Mouse (Mus musculus): ENCODE results near the gene Npepps. TPM values are rescaled to one million over a fixed set of nuclear protein-coding genes. Genes with fewer than 3 reads are reported as not detected.
"Not testable (repeated sequence)": the region's sequence is repeated elsewhere in the genome, so short reads cannot be mapped to it uniquely, and the experiment has no call there.

Npepps gene
- 90.7 and 101 TPM in 2 replicates for polyA plus RNA-seq (2014; fragmentation: Nextera tagmentation; extraction: Ambion mirVana)

GRCm38 (mm10) chr11:97280216-97280861 is at the start of gene Npepps:
TSS of gene Npepps (minus strand) at chr11:97280638.
- H3K9me3 ChIP-seq (ENCODE audit: control insufficient read depth, low read depth, low read length): no peaks in the 10 kb centered on the region
- H3K27ac ChIP-seq (ENCODE audit: low read length): peak within 1 kb of the TSS; percentile 95
- peak; percentile 78 for ATAC-seq (ENCODE audit: insufficient number of reproducible peaks, insufficient read depth, low FRiP score, low read depth)
- no peaks in the 10 kb centered on the region for H3K27me3 ChIP-seq (ENCODE audit: control insufficient read depth, insufficient read depth, low read length)
- no peaks in the 10 kb centered on the region for H3K36me3 ChIP-seq (ENCODE audit: control insufficient read depth, insufficient read depth, low read length)
- peaks cover 18% of the 10 kb centered on the region; the same call in 1 of the 2 replicates for H3K4me1 ChIP-seq (ENCODE audit: control insufficient read depth, insufficient read depth, low read length)
- peak within 1 kb of the TSS; percentile 99 for H3K9ac ChIP-seq (replicated peaks; ENCODE audit: low read depth, low read length)
- H3K4me3 ChIP-seq (ENCODE audit: low read depth, low read length): peak within 1 kb of the TSS; percentile 97
- under 1% methylated on average over 42 of the region's 83 CpGs for WGBS
- peak within 1 kb of the TSS; percentile 65 for H3K4me2 ChIP-seq (replicated peaks; ENCODE audit: low read depth, low read length)

- ATAC-seq (ENCODE audit: insufficient number of reproducible peaks, insufficient read depth, low FRiP score, low read depth): no peak
- Histone ChIP-seq H3K9ac (replicated peaks; ENCODE audit: low read depth, low read length) (no peak overlapping the region), H3K36me3 (ENCODE audit: control insufficient read depth, insufficient read depth, low read length) (peaks cover 39% of the 10 kb centered on the region), H3K9me3 (ENCODE audit: control insufficient read depth, low read depth, low read length) (no peaks in the 10 kb centered on the region), H3K4me1 (ENCODE audit: control insufficient read depth, insufficient read depth, low read length) (no peaks in the 10 kb centered on the region), H3K27ac (ENCODE audit: low read length) (no peak overlapping the region), H3K27me3 (ENCODE audit: control insufficient read depth, insufficient read depth, low read length) (no peaks in the 10 kb centered on the region), H3K4me3 (ENCODE audit: low read depth, low read length) (no peak overlapping the region), H3K4me2 (replicated peaks; ENCODE audit: low read depth, low read length) (no peak overlapping the region)
- WGBS: 24% methylated on average over 9 of the region's 9 CpGs
Observed at GRCm38 (mm10) chr11:97328148-97328547, 47.7 kb upstream of the Npepps start.

- H3K36me3 ChIP-seq (ENCODE audit: control insufficient read depth, insufficient read depth, low read length): peaks cover 40% of the 10 kb centered on the region
- H3K9me3 ChIP-seq (ENCODE audit: control insufficient read depth, low read depth, low read length): no peaks in the 10 kb centered on the region
- H3K4me1 ChIP-seq (ENCODE audit: control insufficient read depth, insufficient read depth, low read length): no peaks in the 10 kb centered on the region
- no peak overlapping the region for H3K4me3 ChIP-seq (ENCODE audit: low read depth, low read length)
- no peak overlapping the region for H3K9ac ChIP-seq (replicated peaks; ENCODE audit: low read depth, low read length)
- no peaks in the 10 kb centered on the region for H3K27me3 ChIP-seq (ENCODE audit: control insufficient read depth, insufficient read depth, low read length)
- 80% methylated on average over 1 of the region's 1 CpGs for WGBS
- H3K4me2 ChIP-seq (replicated peaks; ENCODE audit: low read depth, low read length): no peak overlapping the region
- ATAC-seq (ENCODE audit: insufficient number of reproducible peaks, insufficient read depth, low FRiP score, low read depth): no peak
- no peak overlapping the region for H3K27ac ChIP-seq (ENCODE audit: low read length)
Observed at GRCm38 (mm10) chr11:97325224-97325623, 44.8 kb upstream of the Npepps start.

GRCm38 (mm10) chr11:97321894-97322600 is 41.6 kb upstream of the Npepps start:
- H3K4me2 ChIP-seq (replicated peaks; ENCODE audit: low read depth, low read length); H3K4me3 ChIP-seq (ENCODE audit: low read depth, low read length); H3K9ac ChIP-seq (replicated peaks; ENCODE audit: low read depth, low read length); H3K4me1 ChIP-seq (ENCODE audit: control insufficient read depth, insufficient read depth, low read length); ATAC-seq (ENCODE audit: insufficient number of reproducible peaks, insufficient read depth, low FRiP score, low read depth); H3K9me3 ChIP-seq (ENCODE audit: control insufficient read depth, low read depth, low read length); H3K27me3 ChIP-seq (ENCODE audit: control insufficient read depth, insufficient read depth, low read length); H3K27ac ChIP-seq (ENCODE audit: low read length): not testable (repeated sequence)
- peaks cover 28% of the 10 kb centered on the region for H3K36me3 ChIP-seq (ENCODE audit: control insufficient read depth, insufficient read depth, low read length)
- 83% methylated on average over 8 of the region's 8 CpGs for WGBS

GRCm38 (mm10) chr11:97321197-97321596 is 40.8 kb upstream of the Npepps start:
- Histone ChIP-seq H3K27ac (ENCODE audit: low read length) (no peak overlapping the region), H3K9me3 (ENCODE audit: control insufficient read depth, low read depth, low read length) (no peaks in the 10 kb centered on the region), H3K4me3 (ENCODE audit: low read depth, low read length) (no peak overlapping the region), H3K4me2 (replicated peaks; ENCODE audit: low read depth, low read length) (no peak overlapping the region), H3K4me1 (ENCODE audit: control insufficient read depth, insufficient read depth, low read length) (0 out of 2 replicates have a peak, but pooled peaks cover 2% of the 10 kb centered on the region), H3K9ac (replicated peaks; ENCODE audit: low read depth, low read length) (no peak overlapping the region), H3K36me3 (ENCODE audit: control insufficient read depth, insufficient read depth, low read length) (peaks cover 21% of the 10 kb centered on the region), H3K27me3 (ENCODE audit: control insufficient read depth, insufficient read depth, low read length) (no peaks in the 10 kb centered on the region)
- ATAC-seq (ENCODE audit: insufficient number of reproducible peaks, insufficient read depth, low FRiP score, low read depth): no peak
- 95% methylated on average over 8 of the region's 8 CpGs for WGBS

- no peaks in the 10 kb centered on the region for H3K9me3 ChIP-seq (ENCODE audit: control insufficient read depth, low read depth, low read length)
- peak; percentile 92 for ATAC-seq (ENCODE audit: insufficient number of reproducible peaks, insufficient read depth, low FRiP score, low read depth)
- no peaks in the 10 kb centered on the region for H3K27me3 ChIP-seq (ENCODE audit: control insufficient read depth, insufficient read depth, low read length)
- WGBS: under 1% methylated on average over 50 of the region's 50 CpGs
- H3K4me2 ChIP-seq (replicated peaks; ENCODE audit: low read depth, low read length): peak within 1 kb of the TSS; percentile 63
- H3K27ac ChIP-seq (ENCODE audit: low read length): peak within 1 kb of the TSS; percentile 71; the same call in 1 of the 2 replicates
- H3K36me3 ChIP-seq (ENCODE audit: control insufficient read depth, insufficient read depth, low read length): no peaks in the 10 kb centered on the region; the same call in 1 of the 2 replicates
- peak within 1 kb of the TSS; percentile 43 for H3K4me3 ChIP-seq (ENCODE audit: low read depth, low read length)
- H3K9ac ChIP-seq (replicated peaks; ENCODE audit: low read depth, low read length): peak within 1 kb of the TSS; percentile 39; the same call in 1 of the 2 replicates
- H3K4me1 ChIP-seq (ENCODE audit: control insufficient read depth, insufficient read depth, low read length): peaks cover 7% of the 10 kb centered on the region; the same call in 1 of the 2 replicates
Observed at GRCm38 (mm10) chr11:97315504-97316503, 35.4 kb upstream of the Npepps start, which contains the start of gene Mrpl45. TSS of gene Mrpl45 (plus strand) at chr11:97315716.

GRCm38 (mm10) chr11:97314751-97315503 is 34.5 kb upstream of the Npepps start:
- 43% methylated on average over 8 of the region's 8 CpGs for WGBS
- Histone ChIP-seq H3K4me2 (replicated peaks; ENCODE audit: low read depth, low read length) (peak overlapping the region; percentile 35), H3K9ac (replicated peaks; ENCODE audit: low read depth, low read length) (no peak overlapping the region), H3K27me3 (ENCODE audit: control insufficient read depth, insufficient read depth, low read length) (no peaks in the 10 kb centered on the region), H3K27ac (ENCODE audit: low read length) (peak overlapping the region; percentile 71; the same call in 1 of the 2 replicates), H3K4me3 (ENCODE audit: low read depth, low read length) (peak overlapping the region; percentile 43), H3K4me1 (ENCODE audit: control insufficient read depth, insufficient read depth, low read length) (peaks cover 10% of the 10 kb centered on the region; the same call in 1 of the 2 replicates), H3K36me3 (ENCODE audit: control insufficient read depth, insufficient read depth, low read length) (no peaks in the 10 kb centered on the region; the same call in 1 of the 2 replicates), H3K9me3 (ENCODE audit: control insufficient read depth, low read depth, low read length) (no peaks in the 10 kb centered on the region)
- ATAC-seq (ENCODE audit: insufficient number of reproducible peaks, insufficient read depth, low FRiP score, low read depth): no peak

All from stomach, embryonic 14.5 days (tissue).